Mouse (Mus musculus) brain, embryonic 14.5 days (tissue): ENCODE measurements at regions not wholly inside any gene's neighbourhood (a gene's known extent, or its start where the extent isn't known, plus 50 kb on each side); places are given as distances from the start of the nearest gene placed in this dataset.

ENCODE experiments used
- CTCF ChIP-seq: fragments of 200-500 bp; IDR thresholded peaks from 2 replicates; pipeline ENCODE4 v1.5.1; 2012; ENCODE audit warnings: inconsistent platforms, mild to moderate bottlenecking, moderate library complexity, borderline replicate concordance; ENCODE audit not compliant: insufficient read depth, insufficient read length; ENCODE audit errors: extremely low read depth
- POLR2A ChIP-seq: fragments of 200-500 bp; IDR thresholded peaks from 2 replicates; pipeline ENCODE4 v1.6.1; 2012; ENCODE audit warnings: mild to moderate bottlenecking, inconsistent platforms, borderline replicate concordance; ENCODE audit not compliant: poor library complexity, insufficient read depth, insufficient read length, severe bottlenecking; ENCODE audit errors: extremely low read depth

DNA sequence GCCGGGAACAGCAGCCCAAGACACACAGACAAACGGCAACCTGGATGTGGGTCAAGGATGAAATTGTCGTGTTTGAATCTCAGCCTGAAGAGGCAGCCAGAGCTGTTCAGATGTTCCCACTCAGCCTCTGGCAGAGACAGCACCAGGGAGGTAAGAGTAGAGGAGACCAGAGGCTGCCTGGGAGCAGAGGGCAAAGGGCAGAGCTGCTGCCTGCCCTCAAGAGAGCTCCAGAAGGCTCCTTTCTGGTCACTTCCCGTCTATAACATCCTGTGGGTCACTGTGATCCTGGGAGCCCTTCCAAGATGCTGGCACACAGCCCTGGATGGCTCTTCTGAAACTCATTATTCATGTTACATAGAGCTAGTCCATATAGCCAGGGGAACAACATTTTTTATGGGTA lies 67.6 kb upstream of the Col5a1 start:
- no peak for TF ChIP-seq POLR2A
- TF ChIP-seq CTCF, result no peak
